In the genomic region with DNA sequence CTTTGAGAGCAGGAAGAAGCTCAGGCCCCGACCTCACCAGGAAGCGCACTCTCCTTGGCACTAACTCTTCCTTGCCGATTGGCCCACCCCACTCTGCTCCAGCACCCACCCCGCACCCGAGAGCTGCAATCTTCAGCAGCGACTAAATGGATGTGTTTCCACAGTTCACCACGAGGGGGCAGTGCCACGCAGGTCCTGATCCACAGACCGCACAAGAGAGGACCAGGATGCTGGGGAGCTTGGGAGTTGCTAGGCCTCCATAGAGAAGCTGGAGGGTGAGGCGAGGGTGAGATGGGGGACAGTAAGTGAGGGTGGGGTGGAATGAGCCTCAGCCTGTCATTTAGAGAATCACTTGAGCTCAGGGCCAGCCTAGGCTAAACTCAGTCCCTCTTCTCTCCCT, we compare ENCODE assay signal across 8 mouse cellular contexts. TPM values are rescaled to one million over a fixed set of nuclear protein-coding genes. Genes with fewer than 3 reads are reported as not detected.
DNase-seq lines count a peak whose midpoint lies in the region; ATAC-seq and TF ChIP-seq lines count a peak whose summit lies in the region.

No protein-coding gene starts in this region.

- no peak overlapping the region for H3K9ac ChIP-seq in CH12.LX (ENCODE audit: insufficient read depth, low read depth)
- no peak overlapping the region for H3K9ac ChIP-seq in forebrain, embryonic 14.5 days (ENCODE audit: low read length)
- H3K9ac ChIP-seq in liver, postnatal 0 days (replicated peaks): peak overlapping the region; percentile 41
- H3K9ac ChIP-seq in neural tube, embryonic 14.5 days (replicated peaks; ENCODE audit: low read depth, low read length): no peak overlapping the region

- no peak overlapping the region for H3K4me3 ChIP-seq in CH12.LX (replicated peaks in 1 of 3; ENCODE audit: low read depth in 2 of 3, low read length in 2 of 3, poor library complexity in 1 of 3)
- H3K4me3 ChIP-seq in forebrain, embryonic 14.5 days (ENCODE audit: low read depth, low read length): no peak overlapping the region
- H3K4me3 ChIP-seq in liver, postnatal 0 days (ENCODE audit: low read depth, low read length): no peak overlapping the region
- H3K4me3 ChIP-seq in neural tube, embryonic 14.5 days (ENCODE audit: low read depth, low read length): no peak overlapping the region

- intact Hi-C loops in heart, postnatal 10 days (cut with DNase I): loop anchor here (1.0 to 2.0 kb wide), 5 partner anchors 34 to 189 kb away; partner anchors contain the start of gene Tfip11

- peaks cover 9% of the 10 kb centered on the region for H3K9me3 ChIP-seq in CH12.LX (replicated peaks; ENCODE audit: low read length)
- H3K9me3 ChIP-seq in forebrain, embryonic 14.5 days (replicated peaks; ENCODE audit: control insufficient read depth, low read length): no peaks in the 10 kb centered on the region
- H3K9me3 ChIP-seq in liver, postnatal 0 days (ENCODE audit: low read length): no peaks in the 10 kb centered on the region; the same call in 1 of the 2 replicates
- no peaks in the 10 kb centered on the region for H3K9me3 ChIP-seq in neural tube, embryonic 14.5 days (ENCODE audit: control insufficient read depth, low read length)

- TF ChIP-seq CTCF in CH12.LX (conservative IDR thresholded peaks at IDR 0.05 in 1 of 2, IDR thresholded peaks at IDR 0.05 in 1 of 2; ENCODE audit: low read depth in 2 of 2, low read length in 2 of 2): peak; percentile 28 to 90; a peak in 3 of 4 replicates
- peak; percentile 98 for TF ChIP-seq CTCF in liver, postnatal 0 days (IDR thresholded peaks at IDR 0.05; ENCODE audit: low read depth)

- TF ChIP-seq POLR2A in CH12.LX (IDR thresholded peaks at IDR 0.05; ENCODE audit: low read depth, low read length): no peak

- peak overlapping the region; percentile 27; the same call in 1 of the 2 replicates for H3K4me2 ChIP-seq in CH12.LX (ENCODE audit: insufficient read depth, low read depth, poor library complexity, severe bottlenecking)
- H3K4me2 ChIP-seq in forebrain, embryonic 14.5 days (ENCODE audit: low read length): no peak overlapping the region
- peak overlapping the region; percentile 49; the same call in 1 of the 2 replicates for H3K4me2 ChIP-seq in liver, postnatal 0 days (ENCODE audit: low read depth, low read length)
- peak overlapping the region; percentile 16; the same call in 1 of the 2 replicates for H3K4me2 ChIP-seq in neural tube, embryonic 14.5 days (ENCODE audit: low read depth, low read length)

- dilution Hi-C loops in CH12.LX (cut with MboI; ENCODE audit: extremely low pct_ligation_motif_present, extremely low pct_unique_long_range_greater_than_20kb, low sequenced_read_pairs): no loop called here

- TF ChIP-seq RAD21 in CH12.LX (IDR thresholded peaks at IDR 0.05; ENCODE audit: low read depth, low read length): peak; percentile 93

- peaks cover 55% of the 10 kb centered on the region for H3K27me3 ChIP-seq in CH12.LX (replicated peaks)
- H3K27me3 ChIP-seq in forebrain, embryonic 14.5 days (replicated peaks; ENCODE audit: control insufficient read depth, insufficient read depth, low read length): no peaks in the 10 kb centered on the region
- H3K27me3 ChIP-seq in liver, postnatal 0 days (ENCODE audit: insufficient read depth, low read length): peaks cover 8% of the 10 kb centered on the region; the same call in 1 of the 2 replicates
- H3K27me3 ChIP-seq in neural tube, embryonic 14.5 days (ENCODE audit: control insufficient read depth, insufficient read depth, low read length): no peaks in the 10 kb centered on the region

- H3K79me2 ChIP-seq in CH12.LX (replicated peaks; ENCODE audit: control insufficient read depth, extremely low read depth, insufficient read depth, poor library complexity, severe bottlenecking): no peaks in the 10 kb centered on the region

- in situ Hi-C loops in CH12.LX (cut with MboI; ENCODE audit: low pct_ligation_motif_present, low pct_unique_long_range_greater_than_20kb, low sequenced_read_pairs): loop anchor here (5.0 to 25.0 kb wide), 3 partner anchors 77 to 797 kb away; no protein-coding TSS in a partner anchor

- peak; percentile 54 for ATAC-seq in forebrain, embryonic 14.5 days
- ATAC-seq in liver, postnatal 0 days: peak; percentile 68
- peak; percentile 35; the same call in 1 of the 2 replicates for ATAC-seq in neural tube, embryonic 14.5 days (ENCODE audit: low read depth)

- H3K36me3 ChIP-seq in CH12.LX (replicated peaks in 1 of 2; ENCODE audit: control insufficient read depth in 1 of 2, insufficient read depth in 1 of 2, low read length in 1 of 2): no peaks in the 10 kb centered on the region
- H3K36me3 ChIP-seq in forebrain, embryonic 14.5 days (ENCODE audit: control insufficient read depth, insufficient read depth, low read length): no peaks in the 10 kb centered on the region
- H3K36me3 ChIP-seq in liver, postnatal 0 days (replicated peaks; ENCODE audit: insufficient read depth, low read length): no peaks in the 10 kb centered on the region
- H3K36me3 ChIP-seq in neural tube, embryonic 14.5 days (ENCODE audit: control insufficient read depth, insufficient read depth, low read length): no peaks in the 10 kb centered on the region

- TF ChIP-seq EP300 in CH12.LX (IDR thresholded peaks at IDR 0.05; ENCODE audit: low read length): no peak
- no peak for TF ChIP-seq EP300 in liver, postnatal 0 days (IDR thresholded peaks at IDR 0.05; ENCODE audit: low read depth)

- H3K4me1 ChIP-seq in CH12.LX (ENCODE audit: control insufficient read depth in 1 of 2, insufficient read depth in 2 of 2): no peaks in the 10 kb centered on the region
- peaks cover 19% of the 10 kb centered on the region for H3K4me1 ChIP-seq in forebrain, embryonic 14.5 days (ENCODE audit: control insufficient read depth, insufficient read depth, low read length)
- peaks cover 17% of the 10 kb centered on the region for H3K4me1 ChIP-seq in liver, postnatal 0 days (ENCODE audit: insufficient read depth)
- peaks cover 26% of the 10 kb centered on the region for H3K4me1 ChIP-seq in neural tube, embryonic 14.5 days (ENCODE audit: control insufficient read depth, insufficient read depth, low read length)

- WGBS in forebrain, embryonic 14.5 days: 1% methylated on average over 10 of the region's 10 CpGs
- WGBS in liver, postnatal 0 days (ENCODE audit: insufficient replicate concordance): under 1% methylated on average over 10 of the region's 10 CpGs
- WGBS in neural tube, embryonic 14.5 days: 2% methylated on average over 10 of the region's 10 CpGs

- H3K27ac ChIP-seq in CH12.LX (ENCODE audit: insufficient read depth, low read depth): no peak overlapping the region
- no peak overlapping the region for H3K27ac ChIP-seq in forebrain, embryonic 14.5 days (ENCODE audit: low read depth, low read length)
- H3K27ac ChIP-seq in liver, postnatal 0 days (ENCODE audit: low read depth): no peak overlapping the region
- no peak overlapping the region for H3K27ac ChIP-seq in neural tube, embryonic 14.5 days (ENCODE audit: low read depth, low read length)

- peak; percentile 73 for DNase-seq in CH12.LX (ENCODE audit: extremely low read depth)
- DNase-seq in c-Kit-positive CD71-positive TER-119-positive erythroid progenitor cells, embryonic 14.5 days (ENCODE audit: low spot score): peak; percentile 69
- peak; percentile 91 for DNase-seq in forebrain, embryonic 14.5 days (ENCODE audit: low spot score)
- DNase-seq in heart, postnatal 10 days: peak; percentile 91 to 95
- peak; percentile 94 for DNase-seq in kidney, postnatal 4 days
- DNase-seq in liver, postnatal 0 days: peak; percentile 90
- peak; percentile 94 for DNase-seq in testis, postnatal 10 days (ENCODE audit: low spot score)

TF ChIP-seq in CH12.LX, 34 proteins besides CTCF, POLR2A, EP300 and RAD21:
- TF ChIP-seq SMC3 (IDR thresholded peaks at IDR 0.05; ENCODE audit: low read depth, low read length): peak; percentile 96
- no peak for TF ChIP-seq USF1 (IDR thresholded peaks at IDR 0.05; ENCODE audit: low read depth, low read length)
- peak; percentile 51; the same call in 1 of the 2 replicates for TF ChIP-seq ZC3H11A (IDR thresholded peaks at IDR 0.05; ENCODE audit: low read depth, low read length)
TF ChIP-seq in CH12.LX: peak in this region for 2.

RNA-seq across cellular contexts. Expression of gene Cryba4, which starts 11.6 kb away (rescaled TPM):
- total RNA-seq in CH12.LX (2012; rRNA removed) (0.25 TPM in 1 of 2 replicates, not detected in the other), CH12.LX (2014; rRNA removed) (not detected in 2 replicates)
- not detected in 2 replicates for polyA plus RNA-seq in CH12.LX (2012; ENCODE audit: insufficient read length, low read depth)
- polyA plus RNA-seq in forebrain, embryonic 14.5 days (2014; fragmentation: Nextera tagmentation; extraction: Ambion mirVana): 1.4 and 2.2 TPM in 2 replicates
- total RNA-seq in heart, postnatal 10 days (2021): 1 to 10 TPM; 3.1 to 3.2 TPM
- polyA plus RNA-seq in liver, postnatal 0 days (2015; fragmentation: Nextera tagmentation; extraction: Ambion mirVana): 0.59 and 0.86 TPM in 2 replicates
- polyA plus RNA-seq in neural tube, embryonic 14.5 days (2014; fragmentation: Nextera tagmentation; extraction: Ambion mirVana): 0.79 and 2.7 TPM in 2 replicates

RNA-seq across cellular contexts. Expression of gene Crybb1, which starts 14.9 kb away (rescaled TPM):
- total RNA-seq in CH12.LX (2012; rRNA removed) (not detected in 2 replicates), CH12.LX (2014; rRNA removed) (not detected in 2 replicates)
- polyA plus RNA-seq in CH12.LX (2012; ENCODE audit: insufficient read length, low read depth): not detected in 2 replicates
- 2.5 and 4.6 TPM in 2 replicates for polyA plus RNA-seq in forebrain, embryonic 14.5 days (2014; fragmentation: Nextera tagmentation; extraction: Ambion mirVana)
- total RNA-seq in heart, postnatal 10 days (2021): under 1 TPM; 0.35 to 0.81 TPM
- polyA plus RNA-seq in liver, postnatal 0 days (2015; fragmentation: Nextera tagmentation; extraction: Ambion mirVana): 0.33 TPM in 1 of 2 replicates, not detected in the other
- polyA plus RNA-seq in neural tube, embryonic 14.5 days (2014; fragmentation: Nextera tagmentation; extraction: Ambion mirVana): 3.4 and 4.5 TPM in 2 replicates

RNA-seq across cellular contexts. Expression of gene Tpst2, which starts 35.7 kb away (rescaled TPM):
- total RNA-seq in CH12.LX (2012; rRNA removed) (20.6 and 20.7 TPM in 2 replicates), CH12.LX (2014; rRNA removed) (12.6 and 13.3 TPM in 2 replicates)
- polyA plus RNA-seq in CH12.LX (2012; ENCODE audit: insufficient read length, low read depth): 10.8 and 15.6 TPM in 2 replicates
- polyA plus RNA-seq in forebrain, embryonic 14.5 days (2014; fragmentation: Nextera tagmentation; extraction: Ambion mirVana): 29.5 and 30.6 TPM in 2 replicates
- total RNA-seq in heart, postnatal 10 days (2021): 10 to 100 TPM; 48.3 to 61.0 TPM
- polyA plus RNA-seq in liver, postnatal 0 days (2015; fragmentation: Nextera tagmentation; extraction: Ambion mirVana): 34.5 and 36.2 TPM in 2 replicates
- polyA plus RNA-seq in neural tube, embryonic 14.5 days (2014; fragmentation: Nextera tagmentation; extraction: Ambion mirVana): 27.1 and 28.1 TPM in 2 replicates
